Mouse (Mus musculus) adrenal gland, adult 18-20 months (tissue): ENCODE data around the gene Nucb2. TPM values are rescaled to one million over a fixed set of nuclear protein-coding genes. Genes with fewer than 3 reads are reported as not detected.

Experiments
- DNase-seq, 2 experiments: peaks; one replicate each; pipeline ENCODE4 v3.0.0; 2021 to 2022; ENCODE audit warnings: low spot score in 2 of 2
- total RNA-seq, 2 experiments: library from RNA; stranded (reverse); gene quantifications; 1 replicate in 1 of 2; 2 replicates in 1 of 2; pipeline ENCODE4 v1.2.3; 2021

Nucb2 gene
- total RNA-seq, 2 experiments from 2014 or later = 20.4 to 23.1 TPM

DNA sequence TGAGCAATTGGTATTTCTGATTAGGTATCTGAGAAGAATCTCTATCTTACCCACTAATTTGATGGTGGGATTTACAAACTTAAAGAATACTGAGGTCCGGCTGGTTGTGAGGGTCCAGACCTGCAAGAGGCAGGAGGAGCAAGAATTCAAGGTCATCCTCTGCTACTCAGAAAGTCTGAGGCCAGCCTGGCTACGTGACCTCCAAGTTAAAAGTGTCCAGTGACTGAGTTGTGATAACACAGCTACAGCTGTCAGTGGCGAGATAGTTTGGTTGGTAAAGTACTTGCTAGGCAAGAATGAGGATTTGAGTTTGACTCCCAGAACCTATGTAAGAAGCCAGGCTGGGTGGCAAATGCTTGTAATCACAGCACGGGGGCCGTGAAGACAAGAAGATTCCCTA, 14.0 kb downstream of the Nucb2 start:
- no peak for DNase-seq

DNA sequence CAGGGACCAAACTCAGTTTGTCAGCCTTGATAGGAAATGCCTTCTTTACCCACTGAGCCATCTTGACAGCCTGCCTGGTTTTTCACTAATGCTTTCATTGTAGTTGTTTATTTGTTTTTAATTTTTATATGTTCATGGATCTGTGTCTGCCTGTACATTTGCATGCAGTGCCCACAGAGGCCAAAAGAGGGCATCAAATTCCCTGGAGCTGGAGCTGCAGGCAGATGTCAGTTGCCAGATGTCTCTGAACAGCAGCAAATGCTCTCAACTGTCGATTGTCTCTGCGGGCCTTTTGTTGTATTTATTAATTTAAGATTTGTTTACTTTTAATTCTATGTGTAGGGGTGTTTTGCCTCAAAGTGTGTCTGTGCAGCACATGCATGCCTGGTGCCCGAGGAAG, 15.6 kb downstream of the Nucb2 start:
- DNase-seq = no peak

- DNase-seq = no peak
Measured at GRCm38 (mm10) chr7:116524577-116524976, 20.4 kb downstream of the Nucb2 start.

DNA sequence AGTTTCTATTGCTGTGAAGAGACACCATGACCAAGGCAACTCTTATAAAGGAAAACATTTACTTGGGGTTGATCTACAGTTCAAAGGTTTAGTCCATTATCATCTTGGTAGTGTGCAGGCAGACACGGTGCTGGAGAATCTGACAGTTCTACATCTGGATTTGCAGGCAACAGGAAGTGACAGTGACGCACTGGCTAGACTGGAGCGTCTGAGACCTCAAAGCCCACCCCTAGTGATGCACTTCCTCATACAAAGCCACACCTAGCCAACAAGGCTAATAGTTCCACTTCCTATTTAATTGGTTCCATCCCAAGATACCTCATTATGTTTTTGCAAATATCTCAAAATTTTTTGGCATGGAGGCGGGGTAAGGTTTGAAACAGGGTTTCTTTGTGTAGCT, 25.6 kb downstream of the Nucb2 start:
- DNase-seq = no peak

DNA sequence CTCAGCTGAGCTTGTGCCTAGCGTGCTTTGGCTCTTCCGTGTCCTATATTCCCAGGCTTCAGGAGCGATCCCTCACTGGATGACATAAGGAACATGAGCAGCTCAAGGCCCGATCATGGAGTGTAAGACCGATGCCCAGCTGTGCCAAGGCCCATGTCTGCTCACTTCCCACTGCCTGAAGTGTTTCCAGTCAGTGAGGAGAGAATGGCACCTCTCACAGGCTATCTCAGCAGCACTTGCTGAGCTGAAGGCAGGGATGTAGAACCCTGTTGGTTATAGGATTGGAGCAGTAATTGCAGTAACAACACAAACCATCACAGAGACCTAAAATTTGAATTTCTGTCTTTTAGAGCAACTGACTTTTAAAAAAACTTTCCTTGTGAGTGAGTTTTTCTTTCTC, 26.3 kb downstream of the Nucb2 start:
- DNase-seq = no peak

GRCm38 (mm10) chr7:116531311-116531710, 27.1 kb downstream of the Nucb2 start:
- peak in 1 of 2 experiments; percentile 9 for DNase-seq

GRCm38 (mm10) chr7:116556834-116557233, 52.7 kb downstream of the Nucb2 start:
- no peak for DNase-seq

DNA sequence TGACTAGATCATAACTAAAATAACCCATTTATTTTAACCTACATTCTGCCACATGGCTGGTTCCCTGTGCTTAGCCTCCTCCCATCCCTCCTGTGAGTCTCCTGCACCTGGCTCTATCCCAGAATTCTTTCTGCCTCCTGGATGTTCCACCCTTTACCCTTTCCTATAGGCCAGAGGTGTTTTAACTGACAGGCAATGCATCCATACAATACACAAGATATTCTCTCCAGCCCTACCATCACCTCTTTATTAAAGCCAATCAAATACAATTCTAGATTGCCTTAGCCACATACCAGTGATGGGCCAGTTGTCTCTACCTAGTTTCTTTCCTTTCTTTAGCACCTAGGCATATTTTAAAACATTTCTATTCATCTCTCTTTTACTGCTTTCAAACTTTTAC, 70.4 kb downstream of the Nucb2 start:
- DNase-seq = no peak

Other genes with a start within 250 kb of the Nucb2 start
- gene Plekha7, start 196.0 kb upstream of the Nucb2 start, total RNA-seq = 10 to 100 TPM; 10.5 to 12.9 TPM
- 100 to 1,000 TPM; 414 to 473 TPM for gene Rps13, start 170.2 kb upstream of the Nucb2 start, total RNA-seq
- gene Pik3c2a, start 60.9 kb upstream of the Nucb2 start, total RNA-seq = 10 to 100 TPM; 27.7 to 28.7 TPM